Mouse (Mus musculus): Measurements from ENCODE around the gene Rrp9. TPM values are rescaled to one million over a fixed set of nuclear protein-coding genes. Genes with fewer than 3 reads are reported as not detected.
A peak's percentile ranks its signal among the peaks of the same experiment; 100 is the strongest.

Gene Rrp9
- polyA plus RNA-seq, 1 experiment from 2014 or later = 29.7 TPM

GRCm38 (mm10) chr9:106476002-106476923, 500 bp downstream of the Rrp9 start:
- peak; percentile 5; the same call in 1 of the 2 replicates for ATAC-seq (ENCODE audit: extremely low read depth, insufficient number of reproducible peaks, low FRiP score, low TSS enrichment)
- Histone ChIP-seq H3K4me2 (peak overlapping the region; percentile 64), H3K27ac (replicated peaks) (peak overlapping the region; percentile 70), H3K9ac (peak overlapping the region; percentile 76), H3K27me3 (replicated peaks) (peaks cover 5% of the 10 kb centered on the region; the same call in 1 of the 2 replicates), H3K4me3 (peak overlapping the region; percentile 32), H3K4me1 (peaks cover 51% of the 10 kb centered on the region), H3K9me3 (no peaks in the 10 kb centered on the region), H3K36me3 (peaks cover 14% of the 10 kb centered on the region)
- WGBS = 21% methylated on average over 16 of the region's 16 CpGs

- peaks cover 5% of the 10 kb centered on the region; the same call in 1 of the 2 replicates for H3K27me3 ChIP-seq (replicated peaks)
- peak within 1 kb of the TSS; percentile 70 for H3K27ac ChIP-seq (replicated peaks)
- H3K4me3 ChIP-seq = peak within 1 kb of the TSS; percentile 75
- H3K4me1 ChIP-seq = peaks cover 45% of the 10 kb centered on the region
- no peaks in the 10 kb centered on the region for H3K9me3 ChIP-seq
- ATAC-seq (ENCODE audit: extremely low read depth, insufficient number of reproducible peaks, low FRiP score, low TSS enrichment) = peak; percentile 95
- H3K4me2 ChIP-seq = peak within 1 kb of the TSS; percentile 99
- WGBS = under 1% methylated on average over 41 of the region's 41 CpGs
- H3K36me3 ChIP-seq = peaks cover 21% of the 10 kb centered on the region
- H3K9ac ChIP-seq = peak within 1 kb of the TSS; percentile 85
Measured at GRCm38 (mm10) chr9:106476924-106477484, 1.2 kb downstream of the Rrp9 start, which contains the start of gene Parp3. Gene Parp3 (minus strand): TSS chr9:106476949.

- ATAC-seq (ENCODE audit: extremely low read depth, insufficient number of reproducible peaks, low FRiP score, low TSS enrichment) = no peak
- Histone ChIP-seq H3K9ac (peak overlapping the region; percentile 85), H3K36me3 (peaks cover 27% of the 10 kb centered on the region), H3K9me3 (no peaks in the 10 kb centered on the region), H3K27ac (replicated peaks) (peak overlapping the region; percentile 30), H3K27me3 (replicated peaks) (peaks cover 5% of the 10 kb centered on the region; the same call in 1 of the 2 replicates), H3K4me2 (peak overlapping the region; percentile 99), H3K4me1 (peaks cover 38% of the 10 kb centered on the region), H3K4me3 (peak overlapping the region; percentile 75)
- 2% methylated on average over 16 of the region's 16 CpGs for WGBS
Measured at GRCm38 (mm10) chr9:106477649-106478048, 1.9 kb downstream of the Rrp9 start.

GRCm38 (mm10) chr9:106478101-106478500, 2.3 kb downstream of the Rrp9 start:
- no peak overlapping the region for H3K27ac ChIP-seq (replicated peaks)
- WGBS = 71% methylated on average over 9 of the region's 9 CpGs
- peak overlapping the region; percentile 75 for H3K4me3 ChIP-seq
- peaks cover 31% of the 10 kb centered on the region for H3K36me3 ChIP-seq
- H3K4me2 ChIP-seq = peak overlapping the region; percentile 99
- ATAC-seq (ENCODE audit: extremely low read depth, insufficient number of reproducible peaks, low FRiP score, low TSS enrichment) = no peak
- peak overlapping the region; percentile 85 for H3K9ac ChIP-seq
- peaks cover 4% of the 10 kb centered on the region; the same call in 1 of the 2 replicates for H3K27me3 ChIP-seq (replicated peaks)
- peaks cover 37% of the 10 kb centered on the region for H3K4me1 ChIP-seq
- no peaks in the 10 kb centered on the region for H3K9me3 ChIP-seq

DNA sequence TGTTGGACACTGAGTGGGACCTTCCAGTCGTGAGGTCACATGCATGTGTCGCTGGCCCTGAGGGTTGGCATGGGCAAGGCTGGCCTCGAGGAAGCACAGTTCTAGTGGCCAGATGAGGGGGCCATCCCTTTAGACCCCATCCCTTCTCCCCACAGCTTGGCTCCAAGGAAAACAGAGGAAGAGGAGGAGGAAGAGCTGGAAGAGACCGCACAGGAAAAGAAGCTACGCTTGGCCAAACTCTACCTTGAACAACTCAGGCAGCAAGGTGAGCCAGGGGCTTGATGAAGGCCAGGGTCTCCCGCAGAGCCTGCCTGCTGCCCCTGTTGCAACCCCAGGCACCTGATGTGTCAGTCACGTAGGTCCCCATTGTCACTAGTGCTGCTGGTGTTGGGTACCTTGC, 4.8 kb downstream of the Rrp9 start:
- 85% methylated on average over 7 of the region's 7 CpGs for WGBS

DNA sequence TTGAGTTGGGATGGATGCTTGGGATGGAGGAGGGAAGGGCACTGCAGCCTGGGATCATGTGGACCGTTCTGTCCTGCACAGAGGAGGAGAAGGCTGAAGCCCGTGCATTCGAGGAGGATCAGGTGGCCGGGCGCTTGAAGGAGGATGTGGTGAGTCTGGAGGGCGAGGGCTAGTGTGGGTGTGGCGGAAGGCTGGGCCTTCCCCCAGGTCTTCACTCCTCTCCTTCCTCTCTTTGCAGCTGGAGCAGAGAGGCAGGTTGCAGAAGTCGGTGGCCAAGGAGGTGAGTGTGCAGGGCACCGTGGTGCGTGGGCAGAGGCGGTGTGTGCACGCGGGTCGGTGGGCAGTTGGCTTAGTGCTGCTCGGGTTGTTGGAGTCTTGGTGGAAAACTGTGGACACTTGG, 5.3 kb downstream of the Rrp9 start:
- WGBS = 92% methylated on average over 15 of the region's 15 CpGs
- no peak overlapping the region for H3K4me3 ChIP-seq
- ATAC-seq (ENCODE audit: extremely low read depth, insufficient number of reproducible peaks, low FRiP score, low TSS enrichment) = no peak
- H3K9ac ChIP-seq = no peak overlapping the region
- H3K27ac ChIP-seq (replicated peaks) = no peak overlapping the region
- no peaks in the 10 kb centered on the region for H3K9me3 ChIP-seq
- H3K4me1 ChIP-seq = peaks cover 16% of the 10 kb centered on the region
- no peak overlapping the region for H3K4me2 ChIP-seq
- H3K27me3 ChIP-seq (replicated peaks) = no peaks in the 10 kb centered on the region
- peaks cover 61% of the 10 kb centered on the region for H3K36me3 ChIP-seq

More for the DNA sequence above, 4.8 kb downstream of the Rrp9 start:
- no peak overlapping the region for H3K9ac ChIP-seq
- peaks cover 21% of the 10 kb centered on the region for H3K4me1 ChIP-seq
- H3K4me2 ChIP-seq = no peak overlapping the region
- no peak for ATAC-seq (ENCODE audit: extremely low read depth, insufficient number of reproducible peaks, low FRiP score, low TSS enrichment)
- H3K9me3 ChIP-seq = no peaks in the 10 kb centered on the region
- no peaks in the 10 kb centered on the region for H3K27me3 ChIP-seq (replicated peaks)
- no peak overlapping the region for H3K4me3 ChIP-seq
- H3K36me3 ChIP-seq = peaks cover 55% of the 10 kb centered on the region
- no peak overlapping the region for H3K27ac ChIP-seq (replicated peaks)

DNA sequence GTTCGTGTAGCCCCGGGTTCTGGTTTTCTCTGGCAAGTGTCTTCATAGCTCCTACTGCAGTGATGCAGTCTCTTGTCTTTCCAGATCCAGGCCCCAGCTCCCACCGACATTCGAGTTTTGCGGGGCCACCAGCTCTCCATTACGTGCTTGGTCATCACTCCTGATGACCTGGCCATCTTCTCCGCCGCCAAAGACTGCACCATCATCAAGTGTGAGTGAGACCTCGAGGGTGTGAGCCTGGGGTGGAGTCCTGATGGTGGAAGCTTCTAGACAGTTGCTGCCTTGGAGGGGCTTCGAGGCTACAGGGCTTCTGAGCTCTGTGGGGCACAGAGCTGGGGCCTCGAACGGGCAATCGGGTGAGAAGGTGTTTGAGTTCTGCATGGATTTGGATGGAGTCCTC, 5.9 kb downstream of the Rrp9 start:
- 89% methylated on average over 13 of the region's 13 CpGs for WGBS
- Histone ChIP-seq H3K4me3 (no peak overlapping the region), H3K27me3 (replicated peaks) (no peaks in the 10 kb centered on the region), H3K27ac (replicated peaks) (no peak overlapping the region), H3K9me3 (no peaks in the 10 kb centered on the region), H3K4me2 (no peak overlapping the region), H3K9ac (no peak overlapping the region), H3K36me3 (peaks cover 66% of the 10 kb centered on the region), H3K4me1 (peaks cover 10% of the 10 kb centered on the region)
- no peak for ATAC-seq (ENCODE audit: extremely low read depth, insufficient number of reproducible peaks, low FRiP score, low TSS enrichment)

- Histone ChIP-seq H3K4me2 (no peak overlapping the region), H3K4me1 (peaks cover 8% of the 10 kb centered on the region), H3K27ac (replicated peaks) (no peak overlapping the region), H3K4me3 (no peak overlapping the region), H3K36me3 (peaks cover 66% of the 10 kb centered on the region), H3K9me3 (no peaks in the 10 kb centered on the region), H3K9ac (no peak overlapping the region), H3K27me3 (replicated peaks) (no peaks in the 10 kb centered on the region)
- ATAC-seq (ENCODE audit: extremely low read depth, insufficient number of reproducible peaks, low FRiP score, low TSS enrichment) = no peak
- WGBS = 80% methylated on average over 17 of the region's 17 CpGs
Measured at GRCm38 (mm10) chr9:106482578-106483115, 6.9 kb downstream of the Rrp9 start.

- Histone ChIP-seq H3K9ac (no peak overlapping the region), H3K36me3 (peaks cover 66% of the 10 kb centered on the region), H3K4me3 (no peak overlapping the region), H3K4me2 (no peak overlapping the region), H3K9me3 (no peaks in the 10 kb centered on the region), H3K4me1 (peaks cover 3% of the 10 kb centered on the region), H3K27ac (replicated peaks) (no peak overlapping the region), H3K27me3 (replicated peaks) (no peaks in the 10 kb centered on the region)
- ATAC-seq (ENCODE audit: extremely low read depth, insufficient number of reproducible peaks, low FRiP score, low TSS enrichment) = no peak
- WGBS = 92% methylated on average over 10 of the region's 10 CpGs
Measured at GRCm38 (mm10) chr9:106483136-106483535, 7.4 kb downstream of the Rrp9 start.

DNA sequence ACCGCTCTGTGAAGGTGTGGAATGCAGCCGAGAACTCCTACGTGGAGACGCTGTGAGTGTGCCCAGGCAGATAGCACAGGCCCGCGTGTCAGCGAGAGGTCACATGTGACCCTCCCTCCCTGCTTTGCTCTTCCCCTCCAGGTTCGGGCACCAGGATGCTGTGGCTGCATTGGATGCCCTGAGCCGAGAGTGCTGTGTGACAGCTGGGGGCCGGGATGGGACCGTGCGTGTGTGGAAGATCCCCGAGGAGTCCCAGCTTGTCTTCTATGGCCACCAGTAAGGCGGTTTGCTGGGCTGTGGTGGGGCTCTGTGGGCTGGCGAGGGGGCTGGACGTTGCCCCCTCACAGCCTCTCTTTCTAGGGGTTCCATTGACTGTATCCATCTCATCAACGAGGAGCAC, 7.8 kb downstream of the Rrp9 start:
- no peaks in the 10 kb centered on the region for H3K4me1 ChIP-seq
- no peak for ATAC-seq (ENCODE audit: extremely low read depth, insufficient number of reproducible peaks, low FRiP score, low TSS enrichment)
- no peak overlapping the region for H3K27ac ChIP-seq (replicated peaks)
- peaks cover 66% of the 10 kb centered on the region for H3K36me3 ChIP-seq
- 88% methylated on average over 17 of the region's 17 CpGs for WGBS
- no peak overlapping the region for H3K4me2 ChIP-seq
- no peaks in the 10 kb centered on the region for H3K9me3 ChIP-seq
- no peaks in the 10 kb centered on the region for H3K27me3 ChIP-seq (replicated peaks)
- no peak overlapping the region for H3K4me3 ChIP-seq
- H3K9ac ChIP-seq = no peak overlapping the region

GRCm38 (mm10) chr9:106485076-106485475, 9.3 kb downstream of the Rrp9 start:
- Histone ChIP-seq H3K9me3 (no peaks in the 10 kb centered on the region), H3K27ac (replicated peaks) (no peak overlapping the region), H3K9ac (no peak overlapping the region), H3K27me3 (replicated peaks) (no peaks in the 10 kb centered on the region), H3K36me3 (peaks cover 63% of the 10 kb centered on the region), H3K4me1 (peaks cover 6% of the 10 kb centered on the region), H3K4me3 (no peak overlapping the region), H3K4me2 (no peak overlapping the region)
- 84% methylated on average over 10 of the region's 10 CpGs for WGBS
- no peak for ATAC-seq (ENCODE audit: extremely low read depth, insufficient number of reproducible peaks, low FRiP score, low TSS enrichment)

All from heart, embryonic 13.5 days (tissue).